Mouse (Mus musculus) megakaryocyte-erythroid progenitor cell, adult 5-6 weeks (primary cell): Measurements from ENCODE around the gene Ankrd34a. TPM values are rescaled to one million over a fixed set of nuclear protein-coding genes. Genes with fewer than 3 reads are reported as not detected.

Experiments
- ATAC-seq: replicated peaks from 2 replicates; pipeline ENCODE4 v1.8.0; 2016; ENCODE audit warnings: mild to moderate bottlenecking, inconsistent platforms; ENCODE audit not compliant: severe bottlenecking, poor library complexity, low FRiP score, low TSS enrichment
- total RNA-seq, 2 experiments: library from RNA; stranded (forward) in 1 of 2; stranded (reverse) in 1 of 2; fragments of 200-1000, 215-1000 nt in 1 of 2; fragments of >200 nt in 1 of 2; fragmentation: Nextera tagmentation in 1 of 2; gene quantifications; 2 replicates each; pipeline ENCODE4 v1.2.3; 2014 to 2017

Gene Ankrd34a
- total RNA-seq, 2 experiments from 2014 or later: not detected

DNA sequence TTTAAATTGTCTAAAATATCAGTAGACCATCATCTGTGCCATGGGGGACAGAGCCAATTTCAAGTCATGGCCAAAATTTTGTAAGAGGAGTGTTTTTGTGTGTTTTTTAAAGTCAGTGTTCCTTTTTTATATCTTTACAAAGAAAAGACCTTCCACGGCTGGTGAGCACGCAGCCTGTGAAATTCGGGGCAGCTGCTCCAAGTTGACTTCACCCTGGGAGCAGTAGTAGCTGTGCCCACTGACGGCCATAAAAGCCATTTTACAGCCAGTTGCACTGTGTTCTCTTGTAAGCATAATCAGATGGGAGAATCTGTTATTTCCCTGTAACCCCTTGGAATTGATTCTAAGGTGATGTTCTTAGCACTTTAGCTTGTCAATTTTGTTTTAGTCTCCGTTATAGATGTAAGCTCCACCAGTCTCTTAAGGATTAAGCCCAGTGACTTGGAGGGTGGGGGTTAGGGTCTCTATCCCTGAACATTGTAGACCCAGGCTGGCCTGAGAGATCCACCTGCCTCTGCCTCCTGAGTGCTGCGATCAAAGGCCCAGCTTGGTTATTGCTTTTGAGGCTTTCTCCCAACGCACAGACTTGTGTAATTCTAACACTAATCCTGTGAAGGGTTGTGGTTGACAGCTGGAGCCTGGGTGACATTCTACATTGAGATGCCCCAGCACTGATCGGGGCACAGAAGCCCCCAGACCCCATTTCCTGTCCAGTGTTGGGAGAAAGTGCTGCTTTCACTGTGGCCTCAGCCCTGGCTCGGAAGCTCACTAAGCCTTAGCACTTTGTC, 35.4 kb upstream of the Ankrd34a start:
- ATAC-seq: no peak

DNA sequence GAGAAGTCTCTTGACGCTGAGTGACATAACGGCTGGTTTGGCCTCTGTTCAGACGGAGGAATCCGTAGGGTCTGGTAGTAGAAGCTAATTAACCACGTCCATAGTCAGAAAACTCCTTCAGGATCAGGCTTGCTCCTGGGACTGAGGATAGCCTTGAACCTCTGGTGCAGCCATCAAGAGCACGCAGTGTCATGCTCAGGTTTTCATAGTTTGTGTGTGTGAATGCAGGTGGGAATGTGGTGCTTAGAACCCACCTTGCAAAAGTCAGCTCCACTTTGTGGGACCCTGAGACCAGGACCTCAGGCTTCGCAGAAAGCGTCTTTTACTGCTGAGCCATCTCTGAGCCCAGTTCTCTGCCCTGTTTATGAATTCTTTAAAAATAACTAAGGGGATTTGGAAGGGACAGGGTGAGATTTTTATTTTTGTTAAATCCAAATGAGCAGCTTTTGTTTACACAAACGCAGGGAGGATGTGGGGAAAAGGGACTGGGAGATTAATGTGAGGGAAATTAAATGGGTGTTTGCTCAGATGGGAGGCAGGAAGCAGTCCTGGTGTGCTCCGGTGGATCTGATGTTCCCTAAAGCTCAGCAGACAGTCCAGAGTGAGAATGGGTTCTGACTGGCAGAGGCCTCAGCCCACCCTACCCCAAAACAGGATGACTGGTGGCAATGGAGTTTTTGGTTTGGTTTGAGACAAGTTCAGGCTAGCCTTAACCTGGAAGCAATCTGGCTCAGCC, 34.3 kb upstream of the Ankrd34a start:
- ATAC-seq: no peak

DNA sequence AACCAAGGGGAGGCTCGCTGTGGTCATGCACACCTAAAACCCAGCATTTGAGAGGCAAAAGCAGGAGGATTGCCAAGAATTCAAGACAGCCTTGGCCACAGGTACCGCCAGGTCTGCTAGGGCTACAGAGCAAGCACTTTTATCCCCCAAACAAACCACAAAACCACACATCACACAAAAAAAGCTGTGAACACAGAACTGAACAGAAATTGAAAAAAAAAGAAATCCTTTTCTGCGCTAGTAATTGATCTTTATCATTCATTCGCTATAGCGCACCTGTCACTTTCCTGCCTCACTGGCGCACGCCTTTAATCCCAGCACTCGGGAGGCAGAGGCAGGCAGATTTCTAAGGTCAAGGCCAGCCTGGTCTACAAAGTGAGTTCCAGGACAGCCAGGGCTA, 33.2 kb upstream of the Ankrd34a start:
- ATAC-seq: no peak

DNA sequence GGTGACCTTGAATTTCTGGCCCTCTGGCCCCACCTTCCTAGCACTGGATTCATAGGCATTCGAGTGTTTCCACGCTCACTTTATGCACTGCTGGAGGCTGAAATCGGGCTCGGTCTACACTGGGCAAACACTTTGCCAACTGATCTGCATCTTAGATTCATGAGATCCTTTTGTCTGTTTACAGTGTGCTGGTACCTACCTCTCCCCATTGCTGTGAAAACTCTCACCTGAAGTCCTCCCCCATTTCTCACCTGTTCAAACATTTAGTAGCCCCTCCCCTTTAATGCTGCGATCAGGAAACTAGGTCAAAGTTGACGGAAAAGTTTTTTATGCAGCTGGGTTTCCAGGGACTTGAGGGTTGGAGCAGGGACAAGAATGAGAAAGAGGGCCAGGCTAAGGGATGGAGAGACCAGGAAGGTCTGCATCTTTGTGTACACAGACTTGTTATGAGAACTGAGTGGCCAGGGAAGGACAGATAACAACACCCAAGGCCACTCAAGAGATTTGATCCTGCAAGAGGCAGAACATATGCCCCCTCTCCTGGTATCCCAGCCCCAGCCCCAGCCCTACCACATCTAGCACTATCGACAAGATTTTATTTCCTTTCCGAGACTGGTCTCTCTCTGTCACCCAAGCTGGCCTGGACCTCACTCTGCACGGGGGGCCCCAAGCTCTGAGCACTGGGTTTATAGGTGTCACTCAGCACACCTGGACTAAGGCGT, 32.4 kb upstream of the Ankrd34a start:
- ATAC-seq: peak; percentile 7; the same call in 1 of the 2 replicates

DNA sequence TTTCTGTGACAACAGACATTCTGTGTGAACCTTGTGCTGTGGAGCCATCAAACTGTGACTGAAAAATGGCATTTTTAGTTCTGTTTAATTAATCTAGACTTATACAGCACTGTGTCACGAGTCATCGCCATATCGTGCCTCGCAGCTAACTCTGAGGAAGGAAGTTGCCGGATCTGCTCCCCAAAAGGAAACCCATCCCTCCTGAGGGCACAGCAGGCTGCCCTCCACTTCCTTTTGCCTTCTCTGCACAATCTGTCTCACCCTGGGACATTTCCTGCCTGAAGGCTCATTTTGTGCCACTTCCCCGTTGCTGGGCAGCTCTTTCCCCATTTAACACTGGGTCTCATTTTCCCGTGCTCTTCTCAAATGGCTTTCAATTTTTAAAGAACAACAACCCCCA, 31.8 kb upstream of the Ankrd34a start:
- ATAC-seq: peak; percentile 60

DNA sequence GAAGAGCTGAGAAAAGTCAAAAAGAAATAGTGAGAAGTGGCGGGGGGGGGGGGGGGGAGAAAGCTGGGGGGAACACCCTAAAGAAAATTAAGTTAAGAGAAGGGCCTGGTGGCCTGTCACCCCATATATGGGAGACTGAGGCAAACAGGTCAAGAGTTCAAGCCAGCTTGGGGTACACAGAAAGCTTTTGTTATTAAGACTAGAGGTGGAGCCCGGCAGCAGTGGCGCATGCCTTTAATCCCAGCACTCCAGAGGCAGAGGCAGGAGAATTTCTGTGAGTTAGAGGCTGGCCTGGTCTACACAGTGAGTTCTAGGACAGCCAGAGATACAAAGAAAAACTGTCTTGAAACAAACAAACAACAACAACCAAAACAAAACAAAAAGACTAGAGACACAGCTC, 31.3 kb upstream of the Ankrd34a start:
- no peak for ATAC-seq

DNA sequence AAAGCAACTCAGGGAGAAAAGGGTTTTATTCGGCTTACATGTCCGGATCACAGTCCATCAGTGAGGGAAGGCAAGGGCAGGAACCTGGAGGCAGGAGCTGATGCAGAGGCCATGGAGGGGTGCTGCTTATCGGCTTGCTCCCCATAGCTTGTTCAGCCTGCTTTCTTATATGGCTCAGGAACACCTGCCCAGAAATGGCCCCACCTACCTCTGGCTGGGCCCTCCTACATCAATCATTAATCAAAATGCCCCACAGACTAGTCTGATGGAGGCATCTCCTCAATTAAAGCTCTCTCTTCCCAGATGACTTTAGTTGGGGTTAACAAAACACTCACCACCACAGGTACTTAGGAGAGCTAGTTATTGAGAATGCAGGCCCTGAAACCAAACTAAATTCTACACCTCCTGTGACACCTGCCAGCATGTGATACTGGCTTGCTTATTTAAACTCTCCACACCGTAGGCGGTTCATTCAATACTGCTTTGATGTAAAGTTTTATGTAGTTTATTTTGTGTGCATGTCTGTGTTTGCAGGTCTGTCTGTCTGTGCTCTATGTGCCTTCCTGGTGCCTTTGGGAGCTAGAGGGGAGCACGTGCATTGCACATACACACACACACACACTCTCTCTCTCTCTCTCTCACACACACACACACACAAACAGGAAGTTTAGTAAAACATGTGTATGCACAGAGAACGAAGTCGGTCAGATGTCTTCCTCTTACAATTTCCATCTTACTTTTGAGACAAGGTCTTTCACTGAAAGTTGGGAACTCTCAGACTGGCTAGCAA, 29.6 kb upstream of the Ankrd34a start:
- ATAC-seq: no peak

DNA sequence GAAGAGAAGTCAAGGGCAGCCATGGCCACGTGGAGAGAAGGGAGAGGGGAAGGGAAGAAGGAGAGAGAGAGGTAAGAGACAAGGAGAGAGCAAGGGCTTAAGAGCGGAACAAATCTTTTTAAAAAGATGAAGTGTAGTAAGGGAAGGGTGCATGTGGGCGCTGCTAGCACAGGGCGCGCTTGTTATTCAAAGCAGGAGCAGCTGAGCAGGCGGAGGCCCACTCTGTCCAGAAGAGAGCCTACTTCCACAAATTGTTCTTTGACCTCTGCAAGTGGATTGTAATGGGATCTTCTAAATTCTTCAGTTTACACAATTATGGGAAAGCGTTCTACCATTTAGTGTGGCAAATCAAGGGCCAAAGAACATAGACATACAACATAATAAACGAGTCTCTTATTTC, 27.8 kb upstream of the Ankrd34a start:
- no peak for ATAC-seq

DNA sequence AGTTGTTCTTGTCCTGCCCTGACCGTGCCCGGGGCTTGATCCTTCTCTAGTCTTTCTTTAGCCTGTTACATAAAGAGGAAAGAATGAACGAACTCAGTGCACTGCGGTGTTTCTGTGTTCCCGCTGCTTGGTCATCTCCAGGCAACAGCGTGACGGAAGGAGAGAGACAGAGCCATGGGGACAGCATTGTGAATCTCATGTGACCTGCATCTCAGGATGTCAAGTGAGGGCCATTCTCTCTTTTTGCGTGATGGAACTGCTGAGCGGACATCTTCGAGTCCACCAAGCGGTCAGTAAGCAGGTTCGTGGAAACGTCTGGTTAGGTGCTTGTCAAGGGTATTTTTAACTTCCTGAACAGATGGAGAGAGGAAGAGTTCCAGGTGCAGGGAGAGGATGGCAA, 26.9 kb upstream of the Ankrd34a start:
- no peak for ATAC-seq

DNA sequence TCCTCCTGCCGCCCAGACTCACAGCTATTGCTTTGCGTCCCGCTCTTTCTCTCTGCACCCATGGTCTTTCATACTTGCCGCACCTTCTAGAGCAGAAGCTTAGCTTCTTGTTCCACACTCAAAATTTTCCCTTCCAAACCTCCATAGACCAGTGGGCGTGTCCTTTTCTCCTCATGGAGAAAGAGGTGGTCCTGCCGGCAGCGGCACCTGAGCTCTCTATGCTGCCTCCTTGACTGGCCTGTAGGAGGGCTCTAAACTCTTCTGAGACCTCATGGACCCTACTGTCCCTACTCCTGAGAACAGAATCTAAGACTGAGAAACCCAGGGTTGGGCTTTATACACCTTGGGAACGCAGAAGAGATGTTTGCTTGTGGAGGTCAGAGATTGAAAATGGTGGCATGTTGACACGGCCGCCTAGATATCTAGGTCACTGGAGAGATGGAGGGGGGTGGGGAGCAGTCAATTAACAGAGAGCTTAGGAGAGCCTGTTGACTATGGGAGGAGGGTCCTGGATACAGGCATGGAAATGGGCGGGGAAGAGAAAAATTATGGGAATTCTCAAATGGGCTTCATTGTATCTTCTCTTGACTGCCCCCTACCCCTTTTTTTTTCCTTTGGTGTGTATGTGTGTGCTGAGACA, 26.4 kb upstream of the Ankrd34a start:
- no peak for ATAC-seq

DNA sequence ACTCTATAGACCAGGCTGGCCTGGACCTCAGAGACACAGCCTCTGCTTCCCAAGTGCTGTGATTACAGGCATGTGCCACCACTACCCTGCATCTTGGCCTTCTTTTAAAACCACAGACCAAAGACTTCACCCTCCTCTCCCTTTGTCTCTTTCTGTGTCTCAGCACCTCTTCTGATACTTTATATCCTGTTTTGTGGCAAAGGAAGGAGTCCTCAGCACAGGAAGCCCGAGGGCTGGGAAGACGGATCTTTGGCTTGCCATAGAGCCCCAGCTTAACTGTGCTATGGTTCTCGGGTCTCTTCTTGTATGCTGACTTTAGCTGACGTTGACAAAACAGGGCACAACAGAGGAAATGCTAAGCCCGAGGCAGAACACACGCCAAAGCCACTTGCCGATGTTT, 25.8 kb upstream of the Ankrd34a start:
- ATAC-seq: no peak

DNA sequence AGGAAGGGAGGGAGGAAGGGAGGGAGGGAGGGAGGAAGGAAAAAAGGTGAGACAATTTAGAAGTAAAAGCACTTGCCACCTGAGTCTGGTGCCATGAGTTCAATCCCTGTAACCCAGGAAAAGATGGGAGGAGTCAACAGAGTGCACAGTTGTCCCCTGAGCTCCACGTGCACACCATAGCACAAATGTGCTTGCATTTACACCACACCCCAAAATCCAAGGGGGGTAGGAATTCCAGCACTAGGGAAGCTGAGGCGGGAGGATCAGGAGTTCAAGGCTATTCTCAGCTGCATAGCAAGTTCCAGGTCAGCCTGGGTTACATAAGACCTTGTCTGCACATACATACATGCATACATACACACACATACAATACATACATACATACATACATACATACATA, 25.1 kb upstream of the Ankrd34a start:
- ATAC-seq: no peak

DNA sequence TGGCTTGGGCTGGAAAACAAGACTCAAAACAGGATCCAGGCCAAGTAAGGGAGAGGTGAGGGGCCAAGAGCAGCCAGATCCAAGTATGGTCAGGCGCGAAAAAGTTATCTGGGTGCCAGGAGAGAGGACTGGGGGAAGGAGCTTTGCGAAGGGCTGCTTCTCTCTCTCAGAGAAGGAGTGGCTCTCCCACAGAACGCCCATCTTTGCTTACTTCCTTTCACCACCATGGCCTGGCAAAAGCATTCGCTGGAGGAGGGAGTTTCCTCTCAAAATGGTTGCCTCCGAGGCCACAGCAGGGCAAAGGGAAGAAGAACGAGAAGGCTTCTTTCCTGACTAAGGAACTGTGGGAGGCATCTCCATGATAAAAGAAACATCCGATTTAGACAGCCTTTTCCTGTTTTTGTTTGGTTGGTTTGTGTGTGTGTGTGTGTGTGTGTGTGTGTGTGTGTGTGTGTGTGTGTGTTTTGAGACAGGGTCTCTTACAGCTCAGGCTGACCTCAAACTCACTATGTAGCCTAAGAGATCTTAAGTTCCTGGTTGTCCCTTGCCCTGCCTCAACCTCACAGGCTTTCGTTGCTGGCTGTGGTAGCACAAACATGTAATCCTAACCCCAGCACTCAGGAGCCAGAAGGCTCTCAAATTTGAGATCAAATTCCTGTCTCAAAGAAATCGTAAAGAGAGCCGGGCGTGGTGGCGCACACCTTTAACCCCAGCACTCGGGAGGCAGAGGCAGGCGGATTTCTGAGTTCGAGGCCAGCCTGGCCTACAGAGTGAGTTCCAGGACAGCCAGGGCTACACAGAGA, 24.3 kb upstream of the Ankrd34a start:
- ATAC-seq: no peak

DNA sequence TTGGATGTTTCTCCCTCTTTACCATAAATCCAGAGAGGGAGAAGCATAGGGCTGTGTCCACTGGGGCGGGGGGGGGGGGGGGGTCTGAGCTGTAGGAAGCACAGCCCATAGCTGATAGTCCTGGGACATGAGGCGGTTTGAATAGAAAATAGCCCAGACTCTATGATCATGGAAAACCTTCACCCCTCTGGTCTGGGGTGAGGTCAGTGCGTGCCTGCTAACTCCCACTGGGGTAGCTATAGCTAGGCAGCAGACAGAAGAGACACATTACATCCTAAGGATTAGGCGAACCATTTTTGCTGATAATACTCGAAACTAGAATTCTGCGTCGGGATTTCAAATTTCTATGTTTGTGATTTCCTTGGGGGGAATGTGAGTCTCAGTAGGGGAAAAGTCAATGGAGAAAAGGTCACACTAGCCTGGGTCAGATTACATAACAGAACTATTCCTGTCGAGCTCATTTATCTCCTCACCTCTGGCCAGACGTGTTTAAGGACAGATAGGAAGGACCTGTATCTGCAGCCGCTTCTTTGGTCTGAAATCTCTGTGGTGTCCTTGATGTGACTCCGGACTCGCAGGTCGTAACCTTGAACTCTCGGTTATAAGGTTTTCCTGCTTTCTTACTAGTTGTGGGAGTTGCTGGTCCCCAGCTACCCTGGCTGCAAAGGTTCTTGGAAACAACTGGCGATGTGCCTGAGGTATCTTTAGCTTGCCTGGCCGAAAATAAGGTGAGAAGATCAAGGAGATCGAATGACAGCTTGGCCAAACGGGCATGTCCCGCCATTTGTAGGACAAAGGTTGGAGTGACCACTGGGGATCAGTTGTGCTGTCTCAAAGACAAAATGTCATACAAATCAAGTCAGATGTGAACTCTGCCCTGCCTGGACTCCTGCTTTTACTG, 22.6 kb upstream of the Ankrd34a start:
- no peak for ATAC-seq

DNA sequence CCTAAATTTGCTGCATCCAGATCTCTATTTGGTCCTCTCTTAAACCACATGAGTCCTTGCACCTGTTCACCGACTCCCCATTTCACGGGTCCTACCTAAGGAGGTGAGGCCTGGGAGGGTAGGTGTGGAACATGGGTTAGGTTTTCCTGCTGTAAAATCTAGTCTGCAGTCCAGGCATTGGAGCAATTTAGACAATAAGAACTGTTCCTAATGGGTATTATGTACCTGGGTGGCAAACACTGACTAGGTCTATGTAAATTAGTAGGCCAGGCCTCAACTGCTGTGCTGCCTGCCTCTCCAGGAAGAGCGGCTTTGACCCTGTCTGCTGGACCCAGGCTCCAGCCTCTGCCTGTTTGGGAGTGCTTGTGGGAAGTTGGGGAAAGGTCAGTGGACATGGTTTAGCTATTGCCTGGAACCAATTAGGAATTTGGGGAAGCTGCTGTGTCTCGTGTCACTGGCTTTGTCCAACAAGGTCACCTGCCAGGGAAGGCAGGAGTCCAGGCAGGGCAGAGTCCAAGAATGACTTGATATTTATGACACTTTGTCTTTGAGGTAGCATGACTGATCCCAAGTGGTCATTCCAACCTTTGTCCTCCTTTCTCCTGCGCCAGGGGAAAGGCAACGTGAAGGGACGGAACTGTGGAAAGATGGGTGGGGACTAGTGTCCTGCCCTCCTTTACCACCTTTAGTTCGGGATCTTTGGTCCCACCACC, 21.0 kb upstream of the Ankrd34a start:
- ATAC-seq: no peak

DNA sequence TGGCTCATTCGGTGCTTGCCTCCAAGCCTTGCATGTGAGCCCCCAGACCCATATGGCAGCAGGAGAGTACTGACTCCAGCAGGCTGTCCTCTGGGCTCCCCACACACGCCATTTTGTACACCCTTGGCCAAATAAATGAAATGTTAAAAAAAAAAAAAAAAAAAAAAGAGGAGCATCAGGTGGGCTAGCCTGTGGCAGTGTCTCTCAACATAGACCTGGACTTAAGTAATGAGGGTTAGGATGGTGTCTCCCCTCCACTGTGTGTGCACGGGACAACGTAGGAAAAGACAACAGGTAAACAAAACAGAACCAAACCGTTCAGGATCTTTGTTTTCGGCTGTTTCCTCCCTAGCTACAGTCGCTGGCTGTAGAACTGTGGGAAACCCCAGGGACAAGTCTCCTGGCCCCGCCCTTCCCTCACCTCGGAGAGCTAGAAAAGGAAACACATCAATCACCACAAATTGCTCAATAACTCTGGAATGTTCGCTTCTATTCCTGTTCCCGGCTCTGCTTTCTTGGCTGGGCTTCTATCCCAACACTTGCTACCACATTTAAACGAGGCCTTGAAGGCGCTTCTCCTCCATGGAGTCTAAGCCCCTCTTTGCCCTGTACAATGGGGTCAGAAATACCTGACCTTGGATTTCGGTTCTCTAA, 20.3 kb upstream of the Ankrd34a start:
- ATAC-seq: 0 out of 2 replicates have a peak, but pooled peaks have one; percentile 7
